Comparison of ENCODE assay signal across 17 mouse cellular contexts in the genomic region with DNA sequence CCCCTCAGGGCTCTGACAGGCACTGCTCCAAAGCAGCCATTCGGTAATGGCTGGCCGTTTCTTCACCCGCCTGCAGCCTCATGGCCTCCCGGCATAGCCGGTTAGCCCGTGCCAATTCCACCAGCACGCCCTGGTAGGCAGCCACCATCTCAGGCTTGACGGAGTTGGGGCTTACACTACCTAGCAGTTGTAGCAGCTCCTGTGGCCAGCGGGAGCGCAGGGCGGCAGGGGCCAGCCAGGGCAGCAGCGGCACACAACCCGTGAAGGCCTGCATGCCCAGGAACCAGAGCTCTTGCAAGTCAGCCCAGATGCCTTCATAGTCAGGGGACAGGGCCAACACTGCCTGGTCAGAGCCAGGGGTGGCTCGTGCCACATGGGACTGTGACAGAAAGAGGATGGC. TPM values are rescaled to one million over a fixed set of nuclear protein-coding genes. Genes with fewer than 3 reads are reported as not detected.
DNase-seq lines count a peak whose midpoint lies in the region; TF ChIP-seq lines count a peak whose summit lies in the region.
"Had no signal": no experiment of that assay in that cellular context is flagged by ENCODE, and none has a peak within 500 bp of the region (broad histone marks: within the 10 kb centered on the region; RNA-seq: fewer than 3 reads in every experiment).

No protein-coding gene starts in this region.

- no peak for TF ChIP-seq CTCF in E14TG2a.4 (conservative IDR thresholded peaks at IDR 0.05; ENCODE audit: low read length)
- TF ChIP-seq CTCF in kidney, adult 2 months (conservative IDR thresholded peaks at IDR 0.05; ENCODE audit: insufficient read depth, insufficient read length, low read depth, low read length): no peak

- H3K9me3 ChIP-seq in E14TG2a.4 (ENCODE audit: low read length): no peaks in the 10 kb centered on the region
- H3K9me3 ChIP-seq: heart, embryonic 10.5 days; lung, embryonic 15.5 days had no signal

- H3K27me3 ChIP-seq in E14TG2a.4 (ENCODE audit: insufficient read depth, low read length): no peaks in the 10 kb centered on the region
- no peaks in the 10 kb centered on the region for H3K27me3 ChIP-seq in kidney, adult 2 months (replicated peaks; ENCODE audit: control insufficient read depth, insufficient read depth, low read length)

- DNase-seq in adrenal gland, postnatal 25 days: peak; percentile 9
- DNase-seq in adrenal gland, adult 8-10 months: no peak
- DNase-seq in heart, adult 11 months: peak; percentile 87
- no peak for DNase-seq in heart, adult 8-10 months (ENCODE audit: low spot score)
- peak; percentile 70 for DNase-seq in cerebellum, adult 9-10 months
- no peak for DNase-seq in kidney, adult 2 months
- no peak for DNase-seq in thymus, postnatal 4 days

- no peak overlapping the region for H3K27ac ChIP-seq in kidney, adult 2 months (ENCODE audit: insufficient read depth, low read depth, low read length)
- H3K27ac ChIP-seq: heart, embryonic 10.5 days; hindbrain, embryonic 14.5 days; lung, embryonic 15.5 days; stomach, postnatal 0 days had no signal

- no peak for TF ChIP-seq POLR2A in kidney, adult 2 months (IDR thresholded peaks at IDR 0.05; ENCODE audit: low read depth, low read length)

- 93% methylated on average over 14 of the region's 14 CpGs for WGBS in kidney, adult 2 months

- peaks cover 52% of the 10 kb centered on the region for H3K36me3 ChIP-seq in E14TG2a.4 (ENCODE audit: insufficient read depth, low read length)
- no peaks in the 10 kb centered on the region; the same call in 1 of the 2 replicates for H3K36me3 ChIP-seq in kidney, adult 2 months (ENCODE audit: control insufficient read depth, insufficient read depth, low read length)

- H3K4me3 ChIP-seq in E14TG2a.4 (replicated peaks; ENCODE audit: low read length): peak overlapping the region; percentile 67
- no peak overlapping the region for H3K4me3 ChIP-seq in kidney, adult 2 months (ENCODE audit: insufficient read depth, low read depth, low read length)
- H3K4me3 ChIP-seq: heart, embryonic 10.5 days; lung, embryonic 15.5 days had no signal

- peaks cover 71% of the 10 kb centered on the region for H3K4me1 ChIP-seq in E14TG2a.4 (replicated peaks; ENCODE audit: low read depth, low read length)
- H3K4me1 ChIP-seq in kidney, adult 2 months (ENCODE audit: control insufficient read depth, insufficient read depth, low read length): no peaks in the 10 kb centered on the region

RNA-seq across cellular contexts. Expression of a gene that starts 8.4 kb away (rescaled TPM):
- 30.5 and 32.3 TPM in 2 replicates for total RNA-seq in adrenal gland, postnatal 25 days (2021)
- 10 to 100 TPM; 34.5 to 45.6 (median 42.7) TPM for total RNA-seq in adrenal gland, adult 8-10 months (2022)
- 10 to 100 TPM; 17.2 to 20.1 (median 17.8) TPM for total RNA-seq in heart, adult 8-10 months (2022)
- 26.0 and 27.7 TPM in 2 replicates for polyA plus RNA-seq in kidney, adult 2 months (2012; rRNA removed)

RNA-seq across cellular contexts. Expression of a gene that starts 8.5 kb away (rescaled TPM):
- total RNA-seq in adrenal gland, postnatal 25 days (2021): 41.6 and 46.4 TPM in 2 replicates
- 10 to 100 TPM; 49.5 to 65.4 (median 54.9) TPM for total RNA-seq in adrenal gland, adult 8-10 months (2022)
- total RNA-seq in heart, adult 8-10 months (2022): 10 to 100 TPM; 27.8 to 33.6 (median 31.3) TPM
- polyA plus RNA-seq in kidney, adult 2 months (2012; rRNA removed): 55.4 and 56.6 TPM in 2 replicates

RNA-seq across cellular contexts. Expression of a gene that starts 8.8 kb away (rescaled TPM):
- not detected in 2 replicates for total RNA-seq in adrenal gland, postnatal 25 days (2021)
- total RNA-seq in adrenal gland, adult 8-10 months (2022): not detected
- total RNA-seq in heart, adult 8-10 months (2022): under 1 TPM in 1 of 4 experiments, not detected in 3; 0.11 TPM
- not detected in 2 replicates for polyA plus RNA-seq in kidney, adult 2 months (2012; rRNA removed)
- total RNA-seq: heart, postnatal 14 days; layer of hippocampus, postnatal 25 days; left cerebral cortex, postnatal 36 days; megakaryocyte progenitor cell, adult 5-6 weeks had no signal
- polyA plus RNA-seq: heart, embryonic 10.5 days; liver, embryonic 11.5 days had no signal

Comparison
In these comparisons a context has a peak if more than half of its experiments do, and no peak if none do; other contexts are left out.
1. DNase-seq: peak in adrenal gland, postnatal 25 days (single experiment), heart, adult 11 months (single experiment) and cerebellum, adult 9-10 months (single experiment); none in adrenal gland, adult 8-10 months (single experiment), heart, adult 8-10 months (single experiment), kidney, adult 2 months (single experiment) and thymus, postnatal 4 days (single experiment).